In the genomic region with DNA sequence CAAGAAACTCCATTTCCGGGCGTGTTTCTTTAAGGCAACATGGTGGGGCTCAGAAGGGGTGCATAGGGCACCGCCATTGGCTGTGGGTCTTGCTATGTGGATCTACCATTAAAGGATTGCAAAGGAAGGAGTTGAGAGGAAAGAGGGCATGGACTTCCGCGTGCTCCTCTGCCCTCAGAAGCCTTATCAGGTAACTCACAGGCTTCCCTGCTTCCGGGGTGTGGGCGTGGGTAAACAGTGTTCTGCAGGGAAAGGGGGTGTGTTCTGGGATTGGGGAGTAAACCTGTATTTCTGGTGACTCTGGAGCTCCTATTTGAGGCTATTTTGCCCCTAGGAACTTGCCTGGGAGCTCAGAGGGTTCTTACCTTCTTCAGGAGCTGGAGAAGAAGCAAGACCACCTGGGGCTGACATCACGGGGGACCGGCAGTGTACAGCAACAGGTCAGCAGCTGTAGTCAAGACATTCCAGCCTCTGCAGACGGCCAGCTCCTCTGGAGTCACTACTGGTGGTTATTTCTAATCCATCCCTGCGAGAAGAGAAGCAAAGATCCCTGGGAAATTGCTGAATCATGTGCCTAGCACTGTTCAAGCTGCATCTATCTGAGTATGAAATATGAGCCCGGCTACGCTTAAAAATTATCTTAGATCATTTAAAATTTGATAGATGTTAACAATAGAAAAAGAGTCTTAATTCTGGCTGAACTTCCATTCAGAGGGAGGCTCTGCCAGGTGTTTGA, we compare ENCODE assay signal across 13 mouse cellular contexts. TPM values are rescaled to one million over a fixed set of nuclear protein-coding genes. Genes with fewer than 3 reads are reported as not detected.
DNase-seq lines count a peak whose midpoint lies in the region; ATAC-seq and TF ChIP-seq lines count a peak whose summit lies in the region.
"Had no signal": no experiment of that assay in that cellular context is flagged by ENCODE, and none has a peak within 500 bp of the region (broad histone marks: within the 10 kb centered on the region; RNA-seq: fewer than 3 reads in every experiment).

No protein-coding gene starts in this region.

- peak overlapping the region; percentile 78 for H3K27ac ChIP-seq in MEL (ENCODE audit: control insufficient read depth, low read depth, low read length)
- H3K27ac ChIP-seq in liver, embryonic 14.5 days, result no peak overlapping the region
- H3K27ac ChIP-seq in forebrain, embryonic 10.5 days, result no peak overlapping the region
- H3K27ac ChIP-seq in kidney, adult 2 months (ENCODE audit: insufficient read depth, low read depth, low read length), result no peak overlapping the region
- H3K27ac ChIP-seq: embryonic facial prominence, embryonic 13.5 days; left cerebral cortex, adult 2 months; macrophage had no signal

- H3K9me3 ChIP-seq in MEL (replicated peaks; ENCODE audit: insufficient read depth, low read length), result no peaks in the 10 kb centered on the region
- no peaks in the 10 kb centered on the region for H3K9me3 ChIP-seq in liver, embryonic 14.5 days (ENCODE audit: control insufficient read depth, low read length)
- no peaks in the 10 kb centered on the region for H3K9me3 ChIP-seq in forebrain, embryonic 10.5 days
- H3K9me3 ChIP-seq: embryonic facial prominence, embryonic 13.5 days had no signal

- TF ChIP-seq CTCF in MEL (IDR thresholded peaks at IDR 0.05 in 2 of 3, conservative IDR thresholded peaks at IDR 0.05 in 1 of 3; ENCODE audit: control insufficient read depth in 1 of 3, insufficient read depth in 1 of 3, low read depth in 2 of 3, low read length in 3 of 3, poor library complexity in 1 of 3, severe bottlenecking in 1 of 3), result no peak
- no peak for TF ChIP-seq CTCF in liver, embryonic 14.5 days (IDR thresholded peaks at IDR 0.05; ENCODE audit: low read depth)
- TF ChIP-seq CTCF in kidney, adult 2 months (conservative IDR thresholded peaks at IDR 0.05; ENCODE audit: insufficient read depth, insufficient read length, low read depth, low read length), result no peak

- DNase-seq in MEL (ENCODE audit: low read depth, low spot score), result peak; percentile 88
- peak; percentile 21 for DNase-seq in c-Kit-positive CD71-positive TER-119-positive erythroid progenitor cells, embryonic 14.5 days (ENCODE audit: low spot score)
- peak; percentile 23 to 29 (median 24) for DNase-seq in liver, embryonic 14.5 days (ENCODE audit: low read depth in 3 of 3, low spot score in 3 of 3)
- DNase-seq in lung, postnatal 4 days, result peak; percentile 31 to 60
- DNase-seq in forebrain, embryonic 10.5 days (ENCODE audit: extremely low spot score, low spot score), result no peak
- no peak for DNase-seq in embryo, embryonic 10 days (ENCODE audit: low spot score)
- DNase-seq in kidney, adult 2 months, result no peak
- DNase-seq: cerebellum, postnatal 10 days; kidney, postnatal 4 days had no signal

- H3K79me2 ChIP-seq in MEL (ENCODE audit: control insufficient read depth, insufficient read depth, low read length, poor library complexity), result no peaks in the 10 kb centered on the region

- peaks cover 0 to 17% of the 10 kb centered on the region in 2 experiments; a peak in 2 of 4 replicates for H3K36me3 ChIP-seq in MEL (ENCODE audit: control insufficient read depth in 1 of 2, insufficient read depth in 2 of 2, low read length in 2 of 2)
- H3K36me3 ChIP-seq in liver, embryonic 14.5 days (replicated peaks; ENCODE audit: control insufficient read depth, insufficient read depth, low read depth), result no peaks in the 10 kb centered on the region
- no peaks in the 10 kb centered on the region for H3K36me3 ChIP-seq in forebrain, embryonic 10.5 days (replicated peaks)
- no peaks in the 10 kb centered on the region for H3K36me3 ChIP-seq in kidney, adult 2 months (ENCODE audit: control insufficient read depth, insufficient read depth, low read length)
- H3K36me3 ChIP-seq: embryonic facial prominence, embryonic 13.5 days had no signal

- H3K4me3 ChIP-seq in MEL (ENCODE audit: control insufficient read depth in 1 of 2, insufficient read depth in 1 of 2, low read depth in 2 of 2, low read length in 2 of 2), result peak overlapping the region; percentile 25 to 27; a peak in 3 of 4 replicates
- H3K4me3 ChIP-seq in liver, embryonic 14.5 days (ENCODE audit: insufficient read depth in 1 of 2, low read depth in 2 of 2, low read length in 2 of 2), result no peak overlapping the region
- no peak overlapping the region for H3K4me3 ChIP-seq in forebrain, embryonic 10.5 days
- no peak overlapping the region for H3K4me3 ChIP-seq in kidney, adult 2 months (ENCODE audit: insufficient read depth, low read depth, low read length)
- H3K4me3 ChIP-seq: embryonic facial prominence, embryonic 13.5 days; left cerebral cortex, adult 2 months had no signal

- peak; percentile 90 to 92 for TF ChIP-seq EP300 in MEL (IDR thresholded peaks at IDR 0.05; ENCODE audit: low read depth in 1 of 2, low read length in 2 of 2)
- TF ChIP-seq EP300 in liver, embryonic 14.5 days (IDR thresholded peaks at IDR 0.05; ENCODE audit: low read depth), result no peak

- H3K4me1 ChIP-seq in MEL (ENCODE audit: control insufficient read depth in 1 of 2, insufficient read depth in 2 of 2, low read length in 2 of 2), result peaks cover 3 to 25% of the 10 kb centered on the region in 2 experiments
- H3K4me1 ChIP-seq in liver, embryonic 14.5 days (replicated peaks; ENCODE audit: control insufficient read depth in 2 of 2, insufficient read depth in 2 of 2, low read length in 1 of 2), result peaks cover 3 to 15% of the 10 kb centered on the region in 2 experiments; a peak in 3 of 4 replicates
- no peaks in the 10 kb centered on the region for H3K4me1 ChIP-seq in forebrain, embryonic 10.5 days
- H3K4me1 ChIP-seq in kidney, adult 2 months (ENCODE audit: control insufficient read depth, insufficient read depth, low read length), result no peaks in the 10 kb centered on the region

- peak overlapping the region; percentile 39 for H3K4me2 ChIP-seq in liver, embryonic 14.5 days (ENCODE audit: low read depth)
- H3K4me2 ChIP-seq: embryonic facial prominence, embryonic 13.5 days had no signal

- TF ChIP-seq POLR2A in MEL (IDR thresholded peaks at IDR 0.05; ENCODE audit: control insufficient read depth in 1 of 2, insufficient read depth in 1 of 2, low read depth in 1 of 2, low read length in 2 of 2, poor library complexity in 1 of 2), result no peak
- TF ChIP-seq POLR2A in kidney, adult 2 months (IDR thresholded peaks at IDR 0.05; ENCODE audit: low read depth, low read length), result no peak

- no peaks in the 10 kb centered on the region for H3K27me3 ChIP-seq in MEL (ENCODE audit: control insufficient read depth in 1 of 2, insufficient read depth in 2 of 2, low read length in 2 of 2)
- no peaks in the 10 kb centered on the region for H3K27me3 ChIP-seq in liver, embryonic 14.5 days (ENCODE audit: control insufficient read depth, insufficient read depth, low read length)
- no peaks in the 10 kb centered on the region for H3K27me3 ChIP-seq in forebrain, embryonic 10.5 days (ENCODE audit: poor library complexity, severe bottlenecking)
- H3K27me3 ChIP-seq in kidney, adult 2 months (replicated peaks; ENCODE audit: control insufficient read depth, insufficient read depth, low read length), result no peaks in the 10 kb centered on the region
- H3K27me3 ChIP-seq: embryonic facial prominence, embryonic 13.5 days had no signal

- 22% methylated on average over 13 of the region's 13 CpGs for WGBS in liver, embryonic 14.5 days (ENCODE audit: insufficient replicate concordance)
- 84% methylated on average over 13 of the region's 13 CpGs for whole genome bisulfite sequencing in forebrain, embryonic 10.5 days
- WGBS in kidney, adult 2 months, result 72% methylated on average over 13 of the region's 13 CpGs

- H3K9ac ChIP-seq in MEL (ENCODE audit: control insufficient read depth, low read depth, low read length, poor library complexity, severe bottlenecking), result peak overlapping the region; percentile 24
- H3K9ac ChIP-seq in liver, embryonic 14.5 days (replicated peaks), result no peak overlapping the region
- H3K9ac ChIP-seq: embryonic facial prominence, embryonic 13.5 days had no signal

- TF ChIP-seq RAD21 in MEL (IDR thresholded peaks at IDR 0.05; ENCODE audit: low read depth, low read length), result no peak

- peak; percentile 72 for ATAC-seq in liver, embryonic 14.5 days (ENCODE audit: insufficient read depth)
- ATAC-seq: forebrain, embryonic 16.5 days had no signal

TF ChIP-seq in MEL, 35 proteins besides CTCF, POLR2A, EP300 and RAD21 (continues in another document):
- TF ChIP-seq MAX (IDR thresholded peaks at IDR 0.05; ENCODE audit: low read length) (peak; percentile 63), MEF2A (IDR thresholded peaks at IDR 0.05; ENCODE audit: extremely low read depth, insufficient replicate concordance, low read depth, low read length, poor library complexity, severe bottlenecking) (no peak), ZC3H11A (IDR thresholded peaks at IDR 0.05; ENCODE audit: low read depth, low read length) (no peak), ZMIZ1 (IDR thresholded peaks at IDR 0.05; ENCODE audit: low read depth, low read length) (no peak), HCFC1 (IDR thresholded peaks at IDR 0.05; ENCODE audit: low read depth, low read length) (no peak; the same call in 1 of the 2 replicates), CHD2 (IDR thresholded peaks at IDR 0.05; ENCODE audit: low read length) (no peak), MYB (IDR thresholded peaks at IDR 0.05; ENCODE audit: low read depth, low read length) (no peak), TAL1 (IDR thresholded peaks at IDR 0.05; ENCODE audit: low read length) (peak; percentile 97), JUND (IDR thresholded peaks at IDR 0.05; ENCODE audit: low read depth, low read length) (no peak), MAFK (IDR thresholded peaks at IDR 0.05; ENCODE audit: borderline replicate concordance, low read depth, low read length) (no peak), UBTF (IDR thresholded peaks at IDR 0.05; ENCODE audit: borderline replicate concordance, insufficient read depth, low read depth, low read length) (no peak), SIN3A (IDR thresholded peaks at IDR 0.05; ENCODE audit: low read length) (peak; percentile 83), TBP (IDR thresholded peaks at IDR 0.05; ENCODE audit: low read depth, low read length) (no peak), NRF1 (IDR thresholded peaks at IDR 0.05; ENCODE audit: insufficient read depth, low read depth, low read length, poor library complexity, severe bottlenecking) (no peak), USF1 (IDR thresholded peaks at IDR 0.05; ENCODE audit: low read depth, low read length) (no peak), ETS1 (IDR thresholded peaks at IDR 0.05; ENCODE audit: low read depth, low read length) (peak; percentile 77), E2F4 (IDR thresholded peaks at IDR 0.05; ENCODE audit: borderline replicate concordance, low read depth, low read length) (no peak)

RNA-seq across cellular contexts. Expression of a gene that starts 23.7 kb away (rescaled TPM):
- 0.08 TPM in 1 of 2 replicates, not detected in the other for total RNA-seq in MEL (2012; rRNA removed)
- polyA plus RNA-seq in MEL (2012; ENCODE audit: insufficient read depth in 1 of 2, insufficient read length in 2 of 2, low read depth in 1 of 2, low replicate concordance in 2 of 2, missing spikeins in 1 of 2), result under 1 TPM in 1 of 2 experiments, not detected in 1; 0.08 TPM
- 0.47 and 0.48 TPM in 2 replicates for polyA plus RNA-seq in liver, embryonic 14.5 days (2012; rRNA removed)
- polyA plus RNA-seq in liver, embryonic 14.5 days (2014; fragmentation: Nextera tagmentation; extraction: Ambion mirVana), result 0.43 and 1.0 TPM in 2 replicates
- polyA plus RNA-seq in forebrain, embryonic 10.5 days (2016; fragmentation: Nextera tagmentation; extraction: Ambion mirVana), result 3.1 and 3.8 TPM in 2 replicates
- polyA plus RNA-seq in kidney, adult 2 months (2012; rRNA removed), result 5.9 and 7.1 TPM in 2 replicates
- polyA plus RNA-seq: macrophage had no signal

Comparison
In these comparisons a context has a peak if more than half of its experiments do, and no peak if none do; other contexts are left out.
1. DNase-seq: peak in MEL (single experiment), c-Kit-positive CD71-positive TER-119-positive erythroid progenitor cells, embryonic 14.5 days (single experiment), liver, embryonic 14.5 days (3 of 3) and lung, postnatal 4 days (2 of 2); none in forebrain, embryonic 10.5 days (single experiment), embryo, embryonic 10 days (single experiment) and kidney, adult 2 months (single experiment).
2. H3K4me3 ChIP-seq: peak in MEL (2 of 2); none in liver, embryonic 14.5 days (0 of 2), forebrain, embryonic 10.5 days (single experiment) and kidney, adult 2 months (single experiment).